In genomic region chr16:51117836-51118235, GRCm38 (mm10) we compare ENCODE assay signal across 10 mouse cellular contexts.
DNase-seq lines count a peak whose midpoint lies in the region; ATAC-seq and TF ChIP-seq lines count a peak whose summit lies in the region.
"Had no signal": no experiment of that assay in that cellular context is flagged by ENCODE, and none has a peak within 500 bp of the region (broad histone marks: within the 10 kb centered on the region; RNA-seq: fewer than 3 reads in every experiment).

No protein-coding gene starts in this region.

- ATAC-seq in heart, embryonic 13.5 days (ENCODE audit: extremely low read depth, insufficient number of reproducible peaks, low FRiP score, low TSS enrichment): no peak
- ATAC-seq in forebrain, embryonic 15.5 days (replicated peaks): peak; percentile 35; the same call in 1 of the 2 replicates
- peak; percentile 65 for ATAC-seq in midbrain, embryonic 11.5 days (ENCODE audit: low FRiP score)
- ATAC-seq in monocyte, adult 5-6 weeks (replicated peaks; ENCODE audit: insufficient number of reproducible peaks, low FRiP score, low TSS enrichment, poor library complexity, severe bottlenecking): no peak

- intact Hi-C loops in heart, adult 2 months (cut with DNase I): no loop called here

- TF ChIP-seq EP300 in heart, adult 2 months (IDR thresholded peaks at IDR 0.05; ENCODE audit: insufficient read depth, low read depth, low read length): no peak

- WGBS in heart, embryonic 13.5 days: 17% methylated on average over 5 of the region's 5 CpGs
- 22% methylated on average over 5 of the region's 5 CpGs for WGBS in heart, adult 2 months
- whole genome bisulfite sequencing in forebrain, embryonic 15.5 days: 6% methylated on average over 5 of the region's 5 CpGs
- 19% methylated on average over 5 of the region's 5 CpGs for WGBS in midbrain, embryonic 11.5 days

- H3K36me3 ChIP-seq in heart, embryonic 13.5 days: no peaks in the 10 kb centered on the region
- H3K36me3 ChIP-seq in heart, adult 2 months (ENCODE audit: control insufficient read depth, insufficient read depth, low read length): no peaks in the 10 kb centered on the region
- no peaks in the 10 kb centered on the region for H3K36me3 ChIP-seq in forebrain, embryonic 15.5 days
- H3K36me3 ChIP-seq in midbrain, embryonic 11.5 days (ENCODE audit: control insufficient read depth, insufficient read depth, low read length): no peaks in the 10 kb centered on the region

- no peaks in the 10 kb centered on the region for H3K79me2 ChIP-seq in heart, adult 2 months (replicated peaks; ENCODE audit: control insufficient read depth, insufficient read depth, low read length)

- peak overlapping the region; percentile 56 for H3K4me2 ChIP-seq in heart, embryonic 13.5 days
- peak overlapping the region; percentile 29 for H3K4me2 ChIP-seq in forebrain, embryonic 15.5 days (replicated peaks)
- H3K4me2 ChIP-seq in midbrain, embryonic 11.5 days: no peak overlapping the region

- DNase-seq in heart, adult 2 months: no peak
- peak; percentile 64 for DNase-seq in brain, embryonic 14.5 days (ENCODE audit: low read depth)
- DNase-seq in midbrain, embryonic 11.5 days (ENCODE audit: low spot score, missing footprints): peak; percentile 88
- no peak for DNase-seq in spleen, postnatal 36 days (ENCODE audit: low spot score in 2 of 2)
- DNase-seq in spleen, postnatal 10 days (ENCODE audit: low spot score in 2 of 2): no peak
- DNase-seq: cerebellum, adult 9-11 months; lung, postnatal 4 days had no signal

- no peaks in the 10 kb centered on the region for H3K9me3 ChIP-seq in heart, embryonic 13.5 days
- H3K9me3 ChIP-seq in forebrain, embryonic 15.5 days: no peaks in the 10 kb centered on the region
- no peaks in the 10 kb centered on the region for H3K9me3 ChIP-seq in midbrain, embryonic 11.5 days (ENCODE audit: control insufficient read depth, low read length)

- no peaks in the 10 kb centered on the region for H3K27me3 ChIP-seq in heart, embryonic 13.5 days (replicated peaks)
- H3K27me3 ChIP-seq in heart, adult 2 months (ENCODE audit: control insufficient read depth, insufficient read depth, low read length): no peaks in the 10 kb centered on the region; the same call in 1 of the 2 replicates
- H3K27me3 ChIP-seq in forebrain, embryonic 15.5 days: no peaks in the 10 kb centered on the region
- no peaks in the 10 kb centered on the region for H3K27me3 ChIP-seq in midbrain, embryonic 11.5 days (ENCODE audit: control insufficient read depth, insufficient read depth, low read length)

- H3K4me3 ChIP-seq in heart, embryonic 13.5 days: peak overlapping the region; percentile 24
- no peak overlapping the region for H3K4me3 ChIP-seq in heart, adult 2 months
- H3K4me3 ChIP-seq in forebrain, embryonic 15.5 days: no peak overlapping the region
- no peak overlapping the region for H3K4me3 ChIP-seq in midbrain, embryonic 11.5 days (ENCODE audit: low read depth, low read length)

- no peak overlapping the region for H3K27ac ChIP-seq in heart, embryonic 13.5 days (replicated peaks)
- H3K27ac ChIP-seq in heart, adult 2 months: no peak overlapping the region
- no peak overlapping the region for H3K27ac ChIP-seq in forebrain, embryonic 15.5 days (replicated peaks)
- H3K27ac ChIP-seq in midbrain, embryonic 11.5 days (ENCODE audit: low read depth, low read length): no peak overlapping the region

- no peak for TF ChIP-seq CTCF in heart, adult 2 months (IDR thresholded peaks at IDR 0.05)
- no peak for TF ChIP-seq CTCF in brain, embryonic 14.5 days (IDR thresholded peaks at IDR 0.05; ENCODE audit: borderline replicate concordance, extremely low read depth, insufficient read depth, insufficient read length)

- TF ChIP-seq POLR2A in heart, adult 2 months (IDR thresholded peaks at IDR 0.05; ENCODE audit: insufficient read depth, low read depth, low read length): no peak
- no peak for TF ChIP-seq POLR2A in brain, embryonic 14.5 days (IDR thresholded peaks at IDR 0.05; ENCODE audit: borderline replicate concordance, extremely low read depth, insufficient read depth, insufficient read length, poor library complexity, severe bottlenecking)

- peak overlapping the region; percentile 62; the same call in 1 of the 2 replicates for H3K9ac ChIP-seq in heart, embryonic 13.5 days
- H3K9ac ChIP-seq in heart, adult 2 months (ENCODE audit: low read depth, low read length): no peak overlapping the region
- H3K9ac ChIP-seq in forebrain, embryonic 15.5 days (replicated peaks): no peak overlapping the region
- no peak overlapping the region for H3K9ac ChIP-seq in midbrain, embryonic 11.5 days (ENCODE audit: low read length)

- peaks cover 4% of the 10 kb centered on the region; the same call in 1 of the 2 replicates for H3K4me1 ChIP-seq in heart, embryonic 13.5 days
- H3K4me1 ChIP-seq in heart, adult 2 months (ENCODE audit: control insufficient read depth, insufficient read depth, low read length): no peaks in the 10 kb centered on the region
- H3K4me1 ChIP-seq in forebrain, embryonic 15.5 days: no peaks in the 10 kb centered on the region; the same call in 1 of the 2 replicates
- peaks cover 4% of the 10 kb centered on the region; the same call in 1 of the 2 replicates for H3K4me1 ChIP-seq in midbrain, embryonic 11.5 days (ENCODE audit: control insufficient read depth, insufficient read depth, low read length)

Comparison
In these comparisons a context has a peak if more than half of its experiments do, and no peak if none do; other contexts are left out.
1. ATAC-seq: peak in forebrain, embryonic 15.5 days (single experiment) and midbrain, embryonic 11.5 days (single experiment); none in heart, embryonic 13.5 days (single experiment) and monocyte, adult 5-6 weeks (single experiment).
2. DNase-seq: peak in brain, embryonic 14.5 days (single experiment) and midbrain, embryonic 11.5 days (single experiment); none in heart, adult 2 months (0 of 2), spleen, postnatal 36 days (0 of 2) and spleen, postnatal 10 days (0 of 2).